24 mouse cellular contexts compared by ENCODE assay signal in the genomic region with DNA sequence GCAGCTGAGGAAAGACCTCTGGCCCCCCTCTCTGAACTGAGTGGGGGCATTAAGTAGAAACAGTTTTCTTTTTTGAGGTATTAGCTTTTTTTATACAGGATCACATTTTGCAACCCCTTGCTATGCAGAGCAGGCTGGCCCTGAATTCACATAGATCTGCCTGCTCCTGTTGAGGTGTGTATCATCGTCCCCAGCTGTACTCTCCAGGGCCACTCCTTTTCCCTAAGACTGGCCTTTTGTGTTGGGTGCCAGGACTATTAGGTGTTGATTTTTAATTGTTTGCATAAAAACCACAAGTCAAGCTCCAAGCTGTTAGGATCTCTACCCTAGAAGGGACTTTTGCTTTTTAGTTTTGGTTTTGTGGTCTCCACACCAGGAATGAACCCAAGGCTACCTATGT. TPM values are rescaled to one million over a fixed set of nuclear protein-coding genes. Genes with fewer than 3 reads are reported as not detected.
DNase-seq lines count a peak whose midpoint lies in the region; ATAC-seq and TF ChIP-seq lines count a peak whose summit lies in the region.
"Had no signal": no experiment of that assay in that cellular context is flagged by ENCODE, and none has a peak within 500 bp of the region (broad histone marks: within the 10 kb centered on the region; RNA-seq: fewer than 3 reads in every experiment).

No protein-coding gene starts in this region.

- TF ChIP-seq EP300 in CH12.LX (IDR thresholded peaks at IDR 0.05; ENCODE audit: low read length) (no peak), MEL (IDR thresholded peaks at IDR 0.05; ENCODE audit: low read depth in 1 of 2, low read length in 2 of 2) (no peak)
- no peak for TF ChIP-seq EP300 in liver, embryonic 14.5 days (IDR thresholded peaks at IDR 0.05; ENCODE audit: low read depth)

- no peak for TF ChIP-seq POLR2A in CH12.LX (IDR thresholded peaks at IDR 0.05; ENCODE audit: low read depth, low read length)
- no peak for TF ChIP-seq POLR2A in MEL (IDR thresholded peaks at IDR 0.05; ENCODE audit: control insufficient read depth in 1 of 2, insufficient read depth in 1 of 2, low read depth in 1 of 2, low read length in 2 of 2, poor library complexity in 1 of 2)

- TF ChIP-seq RAD21 in CH12.LX (IDR thresholded peaks at IDR 0.05; ENCODE audit: low read depth, low read length) (no peak), MEL (IDR thresholded peaks at IDR 0.05; ENCODE audit: low read depth, low read length) (no peak)

- TF ChIP-seq CTCF in CH12.LX (conservative IDR thresholded peaks at IDR 0.05 in 1 of 2, IDR thresholded peaks at IDR 0.05 in 1 of 2; ENCODE audit: low read depth in 2 of 2, low read length in 2 of 2) (no peak), MEL (IDR thresholded peaks at IDR 0.05 in 2 of 3, conservative IDR thresholded peaks at IDR 0.05 in 1 of 3; ENCODE audit: control insufficient read depth in 1 of 3, insufficient read depth in 1 of 3, low read depth in 2 of 3, low read length in 3 of 3, poor library complexity in 1 of 3, severe bottlenecking in 1 of 3) (no peak)
- TF ChIP-seq CTCF in liver, embryonic 14.5 days (IDR thresholded peaks at IDR 0.05; ENCODE audit: low read depth): no peak

- 77% methylated on average over 1 of the region's 1 CpGs for WGBS in heart, embryonic 11.5 days (ENCODE audit: insufficient replicate concordance)
- WGBS in liver, embryonic 14.5 days (ENCODE audit: insufficient replicate concordance): 42% methylated on average over 1 of the region's 1 CpGs
- 87% methylated on average over 1 of the region's 1 CpGs for WGBS in forebrain, embryonic 15.5 days

- H3K27ac ChIP-seq in heart, embryonic 11.5 days (ENCODE audit: low read depth, low read length): no peak overlapping the region
- H3K27ac ChIP-seq in CH12.LX (ENCODE audit: insufficient read depth, low read depth) (peak overlapping the region; percentile 88), MEL (ENCODE audit: control insufficient read depth, low read depth, low read length) (peak overlapping the region; percentile 99)
- H3K27ac ChIP-seq in liver, embryonic 14.5 days: peak overlapping the region; percentile 95
- no peak overlapping the region for H3K27ac ChIP-seq in forebrain, embryonic 15.5 days (replicated peaks)
- H3K27ac ChIP-seq: embryonic facial prominence, embryonic 12.5 days; hindbrain, embryonic 12.5 days; limb, embryonic 15.5 days; midbrain, embryonic 13.5 days had no signal

- H3K4me1 ChIP-seq in heart, embryonic 11.5 days (ENCODE audit: control insufficient read depth, insufficient read depth, low read length): peaks cover 24% of the 10 kb centered on the region
- H3K4me1 ChIP-seq in CH12.LX (ENCODE audit: control insufficient read depth in 1 of 2, insufficient read depth in 2 of 2) (peaks cover 21 to 56% of the 10 kb centered on the region in 2 experiments), MEL (ENCODE audit: control insufficient read depth in 1 of 2, insufficient read depth in 2 of 2, low read length in 2 of 2) (peaks cover 16 to 45% of the 10 kb centered on the region in 2 experiments)
- H3K4me1 ChIP-seq in liver, embryonic 14.5 days (replicated peaks; ENCODE audit: control insufficient read depth in 2 of 2, insufficient read depth in 2 of 2, low read length in 1 of 2): peaks cover 41 to 57% of the 10 kb centered on the region in 2 experiments
- peaks cover 19% of the 10 kb centered on the region for H3K4me1 ChIP-seq in forebrain, embryonic 15.5 days

- ATAC-seq in heart, embryonic 11.5 days (replicated peaks; ENCODE audit: insufficient number of reproducible peaks, low FRiP score, low TSS enrichment): no peak
- ATAC-seq in liver, embryonic 14.5 days (ENCODE audit: insufficient read depth): no peak
- no peak for ATAC-seq in forebrain, embryonic 15.5 days (replicated peaks)
- ATAC-seq: forebrain, embryonic 14.5 days; midbrain, embryonic 13.5 days had no signal

- H3K4me2 ChIP-seq in heart, embryonic 11.5 days: 0 out of 2 replicates have a peak overlapping the region, but pooled peaks have one; percentile 45
- peak overlapping the region; percentile 63 for H3K4me2 ChIP-seq in CH12.LX (ENCODE audit: insufficient read depth, low read depth, poor library complexity, severe bottlenecking)
- H3K4me2 ChIP-seq in liver, embryonic 14.5 days (ENCODE audit: low read depth): peak overlapping the region; percentile 87
- no peak overlapping the region for H3K4me2 ChIP-seq in forebrain, embryonic 15.5 days (replicated peaks)
- H3K4me2 ChIP-seq: embryonic facial prominence, embryonic 12.5 days; hindbrain, embryonic 12.5 days; limb, embryonic 15.5 days; midbrain, embryonic 13.5 days had no signal

- H3K79me2 ChIP-seq in CH12.LX (replicated peaks; ENCODE audit: control insufficient read depth, extremely low read depth, insufficient read depth, poor library complexity, severe bottlenecking) (peaks cover 25% of the 10 kb centered on the region), MEL (ENCODE audit: control insufficient read depth, insufficient read depth, low read length, poor library complexity) (peaks cover 31% of the 10 kb centered on the region)

- no peak overlapping the region for H3K4me3 ChIP-seq in heart, embryonic 11.5 days (ENCODE audit: low read depth, low read length)
- peak overlapping the region; percentile 39 to 47 (median 43) for H3K4me3 ChIP-seq in CH12.LX (replicated peaks in 1 of 3; ENCODE audit: low read depth in 2 of 3, low read length in 2 of 3, poor library complexity in 1 of 3)
- H3K4me3 ChIP-seq in MEL (ENCODE audit: control insufficient read depth in 1 of 2, insufficient read depth in 1 of 2, low read depth in 2 of 2, low read length in 2 of 2): peak overlapping the region; percentile 21 to 46
- H3K4me3 ChIP-seq in liver, embryonic 14.5 days (ENCODE audit: insufficient read depth in 1 of 2, low read depth in 2 of 2, low read length in 2 of 2): 0 out of 4 replicates have a peak overlapping the region, but pooled peaks of 1 of the 2 experiments have one; percentile 6
- no peak overlapping the region for H3K4me3 ChIP-seq in forebrain, embryonic 15.5 days
- H3K4me3 ChIP-seq: embryonic facial prominence, embryonic 12.5 days; hindbrain, embryonic 12.5 days; limb, embryonic 15.5 days; midbrain, embryonic 13.5 days had no signal

- in situ Hi-C loops in CH12.LX (cut with MboI; ENCODE audit: low pct_ligation_motif_present, low pct_unique_long_range_greater_than_20kb, low sequenced_read_pairs): no loop called here

- peak overlapping the region; percentile 58; the same call in 1 of the 2 replicates for H3K9ac ChIP-seq in heart, embryonic 11.5 days (ENCODE audit: low read depth, low read length)
- H3K9ac ChIP-seq in CH12.LX (ENCODE audit: insufficient read depth, low read depth) (peak overlapping the region; percentile 83), MEL (ENCODE audit: control insufficient read depth, low read depth, low read length, poor library complexity, severe bottlenecking) (peak overlapping the region; percentile 100)
- H3K9ac ChIP-seq in liver, embryonic 14.5 days (replicated peaks): peak overlapping the region; percentile 82
- no peak overlapping the region for H3K9ac ChIP-seq in forebrain, embryonic 15.5 days (replicated peaks)
- H3K9ac ChIP-seq: embryonic facial prominence, embryonic 12.5 days; hindbrain, embryonic 12.5 days; limb, embryonic 15.5 days; midbrain, embryonic 13.5 days had no signal

- peaks cover 4% of the 10 kb centered on the region; the same call in 1 of the 2 replicates for H3K36me3 ChIP-seq in heart, embryonic 11.5 days (ENCODE audit: control insufficient read depth, insufficient read depth, low read length)
- H3K36me3 ChIP-seq in CH12.LX (replicated peaks in 1 of 2; ENCODE audit: control insufficient read depth in 1 of 2, insufficient read depth in 1 of 2, low read length in 1 of 2): peaks cover 10 to 13% of the 10 kb centered on the region in 2 experiments
- peaks cover 9 to 48% of the 10 kb centered on the region in 2 experiments for H3K36me3 ChIP-seq in MEL (ENCODE audit: control insufficient read depth in 1 of 2, insufficient read depth in 2 of 2, low read length in 2 of 2)
- peaks cover 16% of the 10 kb centered on the region for H3K36me3 ChIP-seq in liver, embryonic 14.5 days (replicated peaks; ENCODE audit: control insufficient read depth, insufficient read depth, low read depth)
- peaks cover 10% of the 10 kb centered on the region for H3K36me3 ChIP-seq in forebrain, embryonic 15.5 days

- no peak for DNase-seq in heart, adult 18-20 months
- DNase-seq in CH12.LX (ENCODE audit: extremely low read depth) (no peak), MEL (ENCODE audit: low read depth, low spot score) (no peak)
- DNase-seq in liver, embryonic 14.5 days (ENCODE audit: low read depth in 3 of 3, low spot score in 3 of 3): no peak
- no peak for DNase-seq in layer of hippocampus, adult 8-10 months (ENCODE audit: low spot score in 2 of 2)
- DNase-seq in embryo, embryonic 9.5 days (ENCODE audit: extremely low spot score): no peak
- DNase-seq: cerebellum, postnatal 36 days; gastrocnemius, postnatal 14 days; kidney, adult 11 months; kidney, postnatal 10 days; lung, postnatal 36 days had no signal

- dilution Hi-C loops in CH12.LX (cut with MboI; ENCODE audit: extremely low pct_ligation_motif_present, extremely low pct_unique_long_range_greater_than_20kb, low sequenced_read_pairs): no loop called here

- H3K9me3 ChIP-seq in heart, embryonic 11.5 days (replicated peaks; ENCODE audit: control insufficient read depth, low read length): no peaks in the 10 kb centered on the region
- H3K9me3 ChIP-seq in CH12.LX (replicated peaks; ENCODE audit: low read length) (no peaks in the 10 kb centered on the region), MEL (replicated peaks; ENCODE audit: insufficient read depth, low read length) (no peaks in the 10 kb centered on the region)
- no peaks in the 10 kb centered on the region for H3K9me3 ChIP-seq in liver, embryonic 14.5 days (ENCODE audit: control insufficient read depth, low read length)
- no peaks in the 10 kb centered on the region for H3K9me3 ChIP-seq in forebrain, embryonic 15.5 days
- H3K9me3 ChIP-seq: embryonic facial prominence, embryonic 12.5 days; hindbrain, embryonic 12.5 days; limb, embryonic 15.5 days; midbrain, embryonic 13.5 days had no signal

- no peaks in the 10 kb centered on the region for H3K27me3 ChIP-seq in heart, embryonic 11.5 days (ENCODE audit: control insufficient read depth, insufficient read depth, low read length)
- H3K27me3 ChIP-seq in CH12.LX (replicated peaks): no peaks in the 10 kb centered on the region
- no peaks in the 10 kb centered on the region for H3K27me3 ChIP-seq in MEL (ENCODE audit: control insufficient read depth in 1 of 2, insufficient read depth in 2 of 2, low read length in 2 of 2)
- no peaks in the 10 kb centered on the region for H3K27me3 ChIP-seq in liver, embryonic 14.5 days (ENCODE audit: control insufficient read depth, insufficient read depth, low read length)
- no peaks in the 10 kb centered on the region for H3K27me3 ChIP-seq in forebrain, embryonic 15.5 days
- H3K27me3 ChIP-seq: embryonic facial prominence, embryonic 12.5 days; limb, embryonic 15.5 days; midbrain, embryonic 13.5 days had no signal

RNA-seq across cellular contexts. Expression of gene Hsp90aa1, which starts 4.4 kb away (rescaled TPM):
- polyA plus RNA-seq in heart, embryonic 11.5 days (2014; fragmentation: Nextera tagmentation; extraction: Ambion mirVana): 729 and 869 TPM in 2 replicates
- total RNA-seq in heart, adult 18-20 months (2021): 100 to 1,000 TPM; 261 to 408 TPM
- total RNA-seq in CH12.LX (2012; rRNA removed): 730 and 1,066 TPM in 2 replicates
- 1,361 and 1,740 TPM in 2 replicates for total RNA-seq in CH12.LX (2014; rRNA removed)
- 2,091 and 2,158 TPM in 2 replicates for polyA plus RNA-seq in CH12.LX (2012; ENCODE audit: insufficient read length, low read depth)
- total RNA-seq in MEL (2012; rRNA removed): 1,509 and 1,517 TPM in 2 replicates
- 1,000 to 10,000 TPM in 1 of 2 experiments, 100 to 1,000 TPM in 1; 913 to 1,471 TPM for polyA plus RNA-seq in MEL (2012; ENCODE audit: insufficient read depth in 1 of 2, insufficient read length in 2 of 2, low read depth in 1 of 2, low replicate concordance in 2 of 2, missing spikeins in 1 of 2)
- polyA plus RNA-seq in liver, embryonic 14.5 days (2012; rRNA removed): 103 and 161 TPM in 2 replicates
- 653 and 697 TPM in 2 replicates for polyA plus RNA-seq in liver, embryonic 14.5 days (2014; fragmentation: Nextera tagmentation; extraction: Ambion mirVana)
- total RNA-seq in layer of hippocampus, adult 8-10 months (2022): 1,000 to 10,000 TPM in 2 of 4 experiments, 100 to 1,000 TPM in 2; 961 to 1,174 (median 991) TPM
- 1,340 and 1,345 TPM in 2 replicates for polyA plus RNA-seq in forebrain, embryonic 15.5 days (2015; fragmentation: Nextera tagmentation; extraction: Ambion mirVana)

RNA-seq across cellular contexts. Expression of gene 1700001K19Rik, which starts 15.7 kb away (rescaled TPM):
- 0.23 TPM in 1 of 2 replicates, not detected in the other for polyA plus RNA-seq in heart, embryonic 11.5 days (2014; fragmentation: Nextera tagmentation; extraction: Ambion mirVana)
- not detected for total RNA-seq in heart, adult 18-20 months (2021)
- total RNA-seq in CH12.LX (2012; rRNA removed) (0.13 TPM in 1 of 2 replicates, not detected in the other), CH12.LX (2014; rRNA removed) (not detected in 2 replicates), MEL (2012; rRNA removed) (not detected in 2 replicates)
- polyA plus RNA-seq in CH12.LX (2012; ENCODE audit: insufficient read length, low read depth) (not detected in 2 replicates), MEL (2012; ENCODE audit: insufficient read depth in 1 of 2, insufficient read length in 2 of 2, low read depth in 1 of 2, low replicate concordance in 2 of 2, missing spikeins in 1 of 2) (under 1 TPM in 1 of 2 experiments, not detected in 1; 0.29 TPM)
- polyA plus RNA-seq in liver, embryonic 14.5 days (2012; rRNA removed): not detected in 2 replicates
- not detected in 2 replicates for polyA plus RNA-seq in liver, embryonic 14.5 days (2014; fragmentation: Nextera tagmentation; extraction: Ambion mirVana)
- total RNA-seq in layer of hippocampus, adult 8-10 months (2022): not detected
- polyA plus RNA-seq in forebrain, embryonic 15.5 days (2015; fragmentation: Nextera tagmentation; extraction: Ambion mirVana): 0.33 and 0.48 TPM in 2 replicates
- total RNA-seq: adrenal gland, postnatal 4 days; gastrocnemius, postnatal 14 days; layer of hippocampus, postnatal 10 days; left cerebral cortex, postnatal 10 days had no signal
- polyA plus RNA-seq: embryonic facial prominence, embryonic 12.5 days; forebrain, embryonic 14.5 days; heart, embryonic 14.5 days; hindbrain, embryonic 12.5 days; spleen, adult 2 months; urinary bladder, adult 2 months had no signal

RNA-seq across cellular contexts. Expression of gene Wdr20, which starts 39.7 kb away (rescaled TPM):
- polyA plus RNA-seq in heart, embryonic 11.5 days (2014; fragmentation: Nextera tagmentation; extraction: Ambion mirVana): 15.2 and 17.1 TPM in 2 replicates
- total RNA-seq in heart, adult 18-20 months (2021): 10 to 100 TPM; 31.0 to 32.1 TPM
- total RNA-seq in CH12.LX (2012; rRNA removed) (26.2 and 27.4 TPM in 2 replicates), CH12.LX (2014; rRNA removed) (20.5 and 22.8 TPM in 2 replicates), MEL (2012; rRNA removed) (21.9 and 25.8 TPM in 2 replicates)
- polyA plus RNA-seq in CH12.LX (2012; ENCODE audit: insufficient read length, low read depth) (16.1 and 17.9 TPM in 2 replicates), MEL (2012; ENCODE audit: insufficient read depth in 1 of 2, insufficient read length in 2 of 2, low read depth in 1 of 2, low replicate concordance in 2 of 2, missing spikeins in 1 of 2) (10 to 100 TPM in 1 of 2 experiments, not detected in 1; 18.8 TPM)
- 9.1 and 10.1 TPM in 2 replicates for polyA plus RNA-seq in liver, embryonic 14.5 days (2012; rRNA removed)
- polyA plus RNA-seq in liver, embryonic 14.5 days (2014; fragmentation: Nextera tagmentation; extraction: Ambion mirVana): 7.5 and 8.8 TPM in 2 replicates
- 10 to 100 TPM; 44.8 to 62.6 (median 50.4) TPM for total RNA-seq in layer of hippocampus, adult 8-10 months (2022)
- 31.5 and 33.5 TPM in 2 replicates for polyA plus RNA-seq in forebrain, embryonic 15.5 days (2015; fragmentation: Nextera tagmentation; extraction: Ambion mirVana)

Comparison
In these comparisons a context has a peak if more than half of its experiments do, and no peak if none do; other contexts are left out.
1. H3K27ac ChIP-seq: peak in CH12.LX (single experiment), MEL (single experiment) and liver, embryonic 14.5 days (single experiment); none in heart, embryonic 11.5 days (single experiment) and forebrain, embryonic 15.5 days (single experiment).
2. H3K4me3 ChIP-seq: peak in CH12.LX (3 of 3) and MEL (2 of 2); none in heart, embryonic 11.5 days (single experiment) and forebrain, embryonic 15.5 days (single experiment).